Mouse (Mus musculus): Measurements from ENCODE around the gene Nppc.
A peak's percentile ranks its signal among the peaks of the same experiment; 100 is the strongest.

The Nppc gene

GRCm38 (mm10) chr1:86670279-86671038, at the start of gene Nppc:
TSS of gene Nppc (minus strand) at chr1:86670571.
- peak; percentile 43 for DNase-seq (ENCODE audit: low spot score)

- no peak for DNase-seq (ENCODE audit: low spot score)
Observed at GRCm38 (mm10) chr1:86719391-86719790, 49.0 kb upstream of the Nppc start.

GRCm38 (mm10) chr1:86718190-86718589, 47.8 kb upstream of the Nppc start:
- DNase-seq (ENCODE audit: low spot score), result no peak

GRCm38 (mm10) chr1:86713054-86713453, 42.7 kb upstream of the Nppc start:
- no peak for DNase-seq (ENCODE audit: low spot score)

GRCm38 (mm10) chr1:86712045-86712444, 41.7 kb upstream of the Nppc start:
- no peak for DNase-seq (ENCODE audit: low spot score)

- no peak for DNase-seq (ENCODE audit: low spot score)
Observed at GRCm38 (mm10) chr1:86709546-86709945, 39.2 kb upstream of the Nppc start.

- no peak for DNase-seq (ENCODE audit: low spot score)
Observed at GRCm38 (mm10) chr1:86705461-86705860, 35.1 kb upstream of the Nppc start.

- no peak for DNase-seq (ENCODE audit: low spot score)
Observed at GRCm38 (mm10) chr1:86703965-86704326, 33.6 kb upstream of the Nppc start.

GRCm38 (mm10) chr1:86703300-86703964, 33.1 kb upstream of the Nppc start, which contains the start of gene Dis3l2:
TSS of gene Dis3l2 (plus strand) at chr1:86703808.
- peak; percentile 83 for DNase-seq (ENCODE audit: low spot score)

- no peak for DNase-seq (ENCODE audit: low spot score)
Observed at GRCm38 (mm10) chr1:86700367-86700766, 30.0 kb upstream of the Nppc start.

GRCm38 (mm10) chr1:86699346-86700136, 29.2 kb upstream of the Nppc start:
- DNase-seq (ENCODE audit: low spot score), result no peak

- DNase-seq (ENCODE audit: low spot score), result no peak
Observed at GRCm38 (mm10) chr1:86698721-86699120, 28.4 kb upstream of the Nppc start.

- DNase-seq (ENCODE audit: low spot score), result peak; percentile 7
Observed at GRCm38 (mm10) chr1:86696948-86697347, 26.6 kb upstream of the Nppc start.

- no peak for DNase-seq (ENCODE audit: low spot score)
Observed at GRCm38 (mm10) chr1:86691027-86691426, 20.7 kb upstream of the Nppc start.

- DNase-seq (ENCODE audit: low spot score), result no peak
Observed at GRCm38 (mm10) chr1:86687236-86687635, 16.9 kb upstream of the Nppc start.

- no peak for DNase-seq (ENCODE audit: low spot score)
Observed at GRCm38 (mm10) chr1:86678667-86679066, 8.3 kb upstream of the Nppc start.

- no peak for DNase-seq (ENCODE audit: low spot score)
Observed at GRCm38 (mm10) chr1:86677624-86678023, 7.3 kb upstream of the Nppc start.

- DNase-seq (ENCODE audit: low spot score), result no peak
Observed at GRCm38 (mm10) chr1:86675126-86675525, 4.8 kb upstream of the Nppc start.

GRCm38 (mm10) chr1:86674385-86674784, 4.0 kb upstream of the Nppc start:
- DNase-seq (ENCODE audit: low spot score), result no peak

- peak; percentile 59 for DNase-seq (ENCODE audit: low spot score)
Observed at GRCm38 (mm10) chr1:86669552-86670273, 658 bp downstream of the Nppc start.

- no peak for DNase-seq (ENCODE audit: low spot score)
Observed at GRCm38 (mm10) chr1:86665091-86665490, 5.3 kb downstream of the Nppc start.

GRCm38 (mm10) chr1:86657071-86657470, 13.3 kb downstream of the Nppc start:
- no peak for DNase-seq (ENCODE audit: low spot score)
